Mouse (Mus musculus) cerebellum, adult 9-11 months (tissue): ENCODE measurements at regions not wholly inside any gene's neighbourhood (a gene's known extent, or its start where the extent isn't known, plus 50 kb on each side); places are given as distances from the start of the nearest gene placed in this dataset.

ENCODE experiments used
- DNase-seq: peaks from one replicate; pipeline ENCODE4 v3.0.0; 2022

GRCm38 (mm10) chr4:56419122-56419913 is 320.6 kb upstream of the Gm26657 start:
- DNase-seq, result no peak

GRCm38 (mm10) chr4:56411024-56411636 is 328.7 kb upstream of the Gm26657 start:
- DNase-seq, result no peak

GRCm38 (mm10) chr4:56393793-56394192 is 346.1 kb upstream of the Gm26657 start:
- DNase-seq, result no peak

- DNase-seq, result no peak
These were observed 352.8 kb upstream of the Gm26657 start for GRCm38 (mm10) chr4:56387051-56387450.

- no peak for DNase-seq
These were observed 364.1 kb upstream of the Gm26657 start for GRCm38 (mm10) chr4:56375745-56376144.

GRCm38 (mm10) chr4:56374466-56374865 is 365.4 kb upstream of the Gm26657 start:
- no peak for DNase-seq

GRCm38 (mm10) chr4:56373746-56374145 is 366.1 kb upstream of the Gm26657 start:
- no peak for DNase-seq

GRCm38 (mm10) chr4:56373167-56373566 is 366.7 kb upstream of the Gm26657 start:
- no peak for DNase-seq

- no peak for DNase-seq
These were observed 367.2 kb upstream of the Gm26657 start for GRCm38 (mm10) chr4:56372711-56373110.

GRCm38 (mm10) chr4:56364594-56364993 is 375.3 kb upstream of the Gm26657 start:
- DNase-seq, result no peak

- no peak for DNase-seq
These were observed 377.7 kb upstream of the Gm26657 start for GRCm38 (mm10) chr4:56362121-56362520.

- DNase-seq, result no peak
These were observed 390.7 kb upstream of the Gm26657 start for GRCm38 (mm10) chr4:56349216-56349615.

- no peak for DNase-seq
These were observed 414.7 kb upstream of the Gm26657 start for GRCm38 (mm10) chr4:56325156-56325555.

- no peak for DNase-seq
These were observed 420.7 kb upstream of the Gm26657 start for GRCm38 (mm10) chr4:56319134-56319533.

GRCm38 (mm10) chr4:56305664-56306330 is 434.1 kb upstream of the Gm26657 start:
- no peak for DNase-seq

- no peak for DNase-seq
These were observed 435.6 kb upstream of the Gm26657 start for GRCm38 (mm10) chr4:56304275-56304674.

GRCm38 (mm10) chr4:56287980-56288379 is 451.9 kb upstream of the Gm26657 start:
- DNase-seq, result no peak

- DNase-seq, result no peak
These were observed 455.4 kb upstream of the Gm26657 start for GRCm38 (mm10) chr4:56284490-56284889.

GRCm38 (mm10) chr4:56275836-56276235 is 464.0 kb upstream of the Gm26657 start:
- no peak for DNase-seq

GRCm38 (mm10) chr4:56271390-56271789 is 468.5 kb upstream of the Gm26657 start:
- DNase-seq, result no peak

- DNase-seq, result no peak
These were observed 475.2 kb upstream of the Gm26657 start for GRCm38 (mm10) chr4:56264626-56265025.

- no peak for DNase-seq
These were observed 476.0 kb upstream of the Gm26657 start for GRCm38 (mm10) chr4:56263822-56264221.

GRCm38 (mm10) chr4:56262589-56262988 is 477.3 kb upstream of the Gm26657 start:
- no peak for DNase-seq

- DNase-seq, result no peak
These were observed 477.9 kb upstream of the Gm26657 start for GRCm38 (mm10) chr4:56261992-56262391.
